Mouse (Mus musculus) testis, adult 2 months (tissue): ENCODE measurements around the gene Hist1h4b. TPM values are rescaled to one million over a fixed set of nuclear protein-coding genes. Genes with fewer than 3 reads are reported as not detected.
"Not testable (repeated sequence)": the region's sequence is repeated elsewhere in the genome, so short reads cannot be mapped to it uniquely, and the experiment has no call there.

Experiments
- H3K27ac ChIP-seq: fragments of 200-500 bp; 2 replicates; pipeline ENCODE4 v1.5.1; 2012; ENCODE audit warnings: low read depth, low read length; ENCODE audit not compliant: control insufficient read depth, insufficient read depth
- H3K27me3 ChIP-seq: fragments of 200-500 bp; 2 replicates; pipeline ENCODE4 v1.6.1; 2012; ENCODE audit warnings: mild to moderate bottlenecking, low read length, moderate library complexity; ENCODE audit not compliant: control insufficient read depth, insufficient read depth
- H3K36me3 ChIP-seq: fragments of 200-500 bp; 2 replicates; pipeline ENCODE4 v1.6.1; 2012; ENCODE audit warnings: mild to moderate bottlenecking, low read length; ENCODE audit not compliant: control insufficient read depth, insufficient read depth
- H3K4me1 ChIP-seq: fragments of 200-500 bp; 2 replicates; pipeline ENCODE4 v1.6.1; 2012; ENCODE audit warnings: low read length; ENCODE audit not compliant: control insufficient read depth, insufficient read depth
- H3K4me3 ChIP-seq: fragments of 200-500 bp; 2 replicates; pipeline ENCODE4 v1.5.1; 2012; ENCODE audit warnings: low read depth, mild to moderate bottlenecking, low read length, moderate library complexity, mixed read lengths; ENCODE audit not compliant: control insufficient read depth
- CTCF ChIP-seq: fragments of 200-500 bp; IDR thresholded peaks from 2 replicates; pipeline ENCODE4 v1.5.1; 2012; ENCODE audit warnings: low read depth, mild to moderate bottlenecking, inconsistent platforms, low read length, moderate library complexity; ENCODE audit not compliant: control insufficient read depth, insufficient read depth, insufficient replicate concordance
- POLR2A ChIP-seq: fragments of 200-500 bp; IDR thresholded peaks from 2 replicates; pipeline ENCODE4 v1.6.1; 2012; ENCODE audit warnings: low read depth, mild to moderate bottlenecking, inconsistent platforms, low read length, moderate library complexity; ENCODE audit not compliant: control insufficient read depth
- polyA plus RNA-seq: library from polyadenylated mRNA; depleted of rRNA; stranded (reverse); fragments of >200 nt; gene quantifications from 2 replicates; pipeline ENCODE4 v1.2.3, GENCODE M21; 2012

Hist1h4b gene
- polyA plus RNA-seq, 1 experiment: 2.5 TPM

- TF ChIP-seq POLR2A (no peak), CTCF (no peak)
- H3K27ac ChIP-seq: no peak overlapping the region
- H3K36me3 ChIP-seq: no peaks in the 10 kb centered on the region
- no peaks in the 10 kb centered on the region for H3K27me3 ChIP-seq
- H3K4me1 ChIP-seq: peaks cover 7% of the 10 kb centered on the region
- H3K4me3 ChIP-seq: no peak overlapping the region
Measured at GRCm38 (mm10) chr13:23749563-23750121, 7.2 kb upstream of the Hist1h4b start.

- peak within 1 kb of the TSS; percentile 78 for H3K27ac ChIP-seq
- H3K36me3 ChIP-seq, H3K27me3 ChIP-seq, H3K4me1 ChIP-seq: not testable (repeated sequence)
- peak; percentile 49; the same call in 1 of the 2 replicates for TF ChIP-seq POLR2A
- peak within 1 kb of the TSS; percentile 60 for H3K4me3 ChIP-seq
Measured at GRCm38 (mm10) chr13:23750839-23751477, 5.9 kb upstream of the Hist1h4b start, which contains the start of gene Hist1h2ab. Hist1h2ab (plus strand) TSS chr13:23751126.

- H3K4me3 ChIP-seq: peak overlapping the region; percentile 45
Measured at GRCm38 (mm10) chr13:23751478-23751956, 5.3 kb upstream of the Hist1h4b start.

GRCm38 (mm10) chr13:23752067-23752741 lies 4.6 kb upstream of the Hist1h4b start, which contains the start of gene Hist1h3b:
Hist1h3b (plus strand) TSS chr13:23752267.
- H3K27me3 ChIP-seq, H3K36me3 ChIP-seq, H3K4me1 ChIP-seq: not testable (repeated sequence)
- peak within 1 kb of the TSS; percentile 78 for H3K27ac ChIP-seq
- H3K4me3 ChIP-seq: peak within 1 kb of the TSS; percentile 60

More at GRCm38 (mm10) chr13:23751478-23751956, 5.3 kb upstream of the Hist1h4b start:
- Histone ChIP-seq H3K4me1 (peaks cover 4% of the 10 kb centered on the region), H3K36me3 (no peaks in the 10 kb centered on the region), H3K27ac (peak overlapping the region; percentile 66), H3K27me3 (no peaks in the 10 kb centered on the region)
- TF ChIP-seq POLR2A (no peak), CTCF (no peak)

DNA sequence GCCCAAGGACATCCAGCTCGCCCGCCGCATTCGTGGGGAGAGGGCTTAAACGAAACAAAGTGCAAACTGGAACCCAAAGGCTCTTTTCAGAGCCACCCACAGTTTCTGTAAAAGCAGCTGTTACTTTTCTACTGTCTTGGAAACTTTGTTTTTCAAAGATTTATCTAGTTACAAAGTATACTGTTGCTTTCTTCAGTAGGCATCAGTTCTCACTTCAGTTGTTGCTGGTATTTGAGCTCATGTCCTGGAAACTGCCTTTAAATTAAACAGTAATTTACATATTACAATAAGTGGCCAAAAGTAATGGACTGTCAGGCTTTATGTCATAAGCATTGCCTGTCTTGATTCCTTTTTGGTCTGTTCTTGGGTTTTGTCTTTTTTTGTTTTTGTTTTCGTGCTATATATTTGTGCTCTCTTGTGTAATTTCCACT lies 4.1 kb upstream of the Hist1h4b start:
- Histone ChIP-seq H3K36me3 (no peaks in the 10 kb centered on the region), H3K4me1 (peaks cover 2% of the 10 kb centered on the region), H3K27ac (peak overlapping the region; percentile 54; the same call in 1 of the 2 replicates), H3K4me3 (peak overlapping the region; percentile 25; the same call in 1 of the 2 replicates), H3K27me3 (no peaks in the 10 kb centered on the region)
- no peak for TF ChIP-seq CTCF
- TF ChIP-seq POLR2A: no peak

GRCm38 (mm10) chr13:23753314-23754078 lies 3.3 kb upstream of the Hist1h4b start:
- Histone ChIP-seq H3K36me3 (no peaks in the 10 kb centered on the region), H3K27me3 (no peaks in the 10 kb centered on the region), H3K27ac (no peak overlapping the region), H3K4me3 (no peak overlapping the region), H3K4me1 (peaks cover 2% of the 10 kb centered on the region)
- TF ChIP-seq POLR2A (no peak), CTCF (no peak)

GRCm38 (mm10) chr13:23755000-23755399 lies 1.8 kb upstream of the Hist1h4b start:
- Histone ChIP-seq H3K27ac (no peak overlapping the region), H3K27me3 (no peaks in the 10 kb centered on the region), H3K4me3 (no peak overlapping the region), H3K36me3 (no peaks in the 10 kb centered on the region), H3K4me1 (peaks cover 4% of the 10 kb centered on the region)
- TF ChIP-seq CTCF (no peak), POLR2A (no peak)
